Mouse (Mus musculus) heart, postnatal 0 days (tissue): ENCODE data around the gene Mcee.

Experiments
- CTCF ChIP-seq: IDR thresholded peaks from 2 replicates; pipeline ENCODE4 v1.5.1; 2016; ENCODE audit warnings: antibody characterized with exemption, control low read depth, low read depth
- EP300 ChIP-seq: IDR thresholded peaks from 2 replicates; pipeline ENCODE4 v1.6.1; 2016; ENCODE audit warnings: antibody characterized with exemption, low read depth

- TF ChIP-seq CTCF = no peak
- TF ChIP-seq EP300 = no peak
Observed at GRCm38 (mm10) chr7:64347813-64348212, 44.6 kb upstream of the Mcee start.
